Mouse (Mus musculus): Measurements from ENCODE around the gene Tom1l1.

DNA sequence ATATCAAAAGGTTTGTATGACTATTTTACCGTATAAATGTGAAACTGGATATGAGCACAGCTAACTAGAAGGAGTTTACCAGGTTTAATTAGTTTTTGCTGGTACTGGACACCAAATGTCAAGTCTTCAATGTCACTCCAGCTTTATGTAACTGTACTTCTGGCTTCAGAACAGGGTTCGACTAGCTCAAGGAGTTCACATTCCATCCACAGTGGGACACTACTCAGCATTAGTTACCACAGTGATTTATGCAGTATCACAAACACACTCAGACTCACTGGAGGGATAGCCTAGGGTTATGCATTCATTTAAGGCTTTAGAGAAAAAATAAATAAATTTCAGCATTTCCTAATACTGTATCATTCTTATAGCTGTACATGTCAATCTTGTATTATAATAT, 55.7 kb downstream of the Tom1l1 start:
- TF ChIP-seq TCF12 (IDR thresholded peaks at IDR 0.05; ENCODE audit: low read depth, low read length) (no peak), MEF2A (IDR thresholded peaks at IDR 0.05; ENCODE audit: extremely low read depth, insufficient replicate concordance, low read depth, low read length, poor library complexity, severe bottlenecking) (no peak), POLR2AphosphoS5 (IDR thresholded peaks at IDR 0.05; ENCODE audit: borderline replicate concordance, low read depth, low read length) (no peak), CHD2 (IDR thresholded peaks at IDR 0.05; ENCODE audit: low read length) (no peak), CTCF (IDR thresholded peaks at IDR 0.05 in 2 of 3, conservative IDR thresholded peaks at IDR 0.05 in 1 of 3; ENCODE audit: control insufficient read depth in 1 of 3, insufficient read depth in 1 of 3, low read depth in 2 of 3, low read length in 3 of 3, poor library complexity in 1 of 3, severe bottlenecking in 1 of 3) (no peak), EP300 (IDR thresholded peaks at IDR 0.05; ENCODE audit: low read depth in 1 of 2, low read length in 2 of 2) (no peak), ZC3H11A (IDR thresholded peaks at IDR 0.05; ENCODE audit: low read depth, low read length) (no peak), ZMIZ1 (IDR thresholded peaks at IDR 0.05; ENCODE audit: low read depth, low read length) (no peak)
